Mouse (Mus musculus): Measurements from ENCODE around the gene Ethe1. TPM values are rescaled to one million over a fixed set of nuclear protein-coding genes. Genes with fewer than 3 reads are reported as not detected.

Ethe1 gene
- polyA plus RNA-seq, 1 experiment from 2014 or later = 18.5 TPM

- Histone ChIP-seq H3K9ac (replicated peaks; ENCODE audit: low read length) (no peak overlapping the region), H3K4me2 (ENCODE audit: low read length) (no peak overlapping the region), H3K27me3 (ENCODE audit: control insufficient read depth, insufficient read depth, low read length) (peaks cover 18% of the 10 kb centered on the region; the same call in 1 of the 2 replicates), H3K4me3 (replicated peaks; ENCODE audit: low read depth, low read length) (no peak overlapping the region), H3K36me3 (ENCODE audit: control insufficient read depth, insufficient read depth, low read length) (no peaks in the 10 kb centered on the region), H3K9me3 (ENCODE audit: control insufficient read depth, low read length) (no peaks in the 10 kb centered on the region), H3K4me1 (ENCODE audit: control insufficient read depth, insufficient read depth, low read length) (peaks cover 5% of the 10 kb centered on the region; the same call in 1 of the 2 replicates), H3K27ac (replicated peaks; ENCODE audit: low read depth, low read length) (no peak overlapping the region)
- no peak for ATAC-seq (ENCODE audit: low FRiP score, low TSS enrichment)
- no peak for DNase-seq
- WGBS = 89% methylated on average over 13 of the region's 13 CpGs
These were observed 993 bp downstream of the Ethe1 start for GRCm38 (mm10) chr7:24588336-24588735.

- no peak for ATAC-seq (ENCODE audit: low FRiP score, low TSS enrichment)
- Histone ChIP-seq H3K4me1 (ENCODE audit: control insufficient read depth, insufficient read depth, low read length) (peaks cover 8% of the 10 kb centered on the region; the same call in 1 of the 2 replicates), H3K9me3 (ENCODE audit: control insufficient read depth, low read length) (no peaks in the 10 kb centered on the region), H3K4me3 (replicated peaks; ENCODE audit: low read depth, low read length) (no peak overlapping the region), H3K4me2 (ENCODE audit: low read length) (no peak overlapping the region), H3K36me3 (ENCODE audit: control insufficient read depth, insufficient read depth, low read length) (no peaks in the 10 kb centered on the region), H3K27ac (replicated peaks; ENCODE audit: low read depth, low read length) (no peak overlapping the region), H3K9ac (replicated peaks; ENCODE audit: low read length) (no peak overlapping the region), H3K27me3 (ENCODE audit: control insufficient read depth, insufficient read depth, low read length) (peaks cover 7% of the 10 kb centered on the region; the same call in 1 of the 2 replicates)
- no peak for DNase-seq
- WGBS = 79% methylated on average over 5 of the region's 5 CpGs
These were observed 4.4 kb downstream of the Ethe1 start for GRCm38 (mm10) chr7:24591735-24592134.

DNA sequence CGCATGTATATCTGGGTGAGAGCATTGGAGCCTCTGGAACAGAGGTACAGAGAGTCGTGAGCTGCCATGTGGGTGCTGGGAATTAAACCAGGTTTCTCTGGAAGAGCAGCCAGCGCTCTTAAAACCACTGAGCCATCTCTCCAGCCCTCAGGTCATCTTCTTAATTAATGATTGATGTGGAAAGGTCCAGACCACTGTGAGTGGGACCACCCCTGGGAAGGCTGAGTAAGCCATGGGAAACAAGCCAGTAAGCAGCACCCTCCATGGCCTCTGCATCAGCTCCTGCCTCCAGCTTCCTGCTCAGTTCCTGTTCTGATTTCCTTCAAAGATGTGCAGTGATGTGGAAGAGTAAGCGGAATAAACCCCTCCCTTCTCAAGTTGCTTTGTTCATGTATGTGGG is 4.8 kb downstream of the Ethe1 start:
- Histone ChIP-seq H3K9ac (replicated peaks; ENCODE audit: low read length) (no peak overlapping the region), H3K4me1 (ENCODE audit: control insufficient read depth, insufficient read depth, low read length) (peaks cover 8% of the 10 kb centered on the region; the same call in 1 of the 2 replicates), H3K27me3 (ENCODE audit: control insufficient read depth, insufficient read depth, low read length) (peaks cover 5% of the 10 kb centered on the region; the same call in 1 of the 2 replicates), H3K4me2 (ENCODE audit: low read length) (no peak overlapping the region), H3K36me3 (ENCODE audit: control insufficient read depth, insufficient read depth, low read length) (no peaks in the 10 kb centered on the region), H3K9me3 (ENCODE audit: control insufficient read depth, low read length) (no peaks in the 10 kb centered on the region), H3K27ac (replicated peaks; ENCODE audit: low read depth, low read length) (no peak overlapping the region), H3K4me3 (replicated peaks; ENCODE audit: low read depth, low read length) (no peak overlapping the region)
- ATAC-seq (ENCODE audit: low FRiP score, low TSS enrichment) = no peak
- 68% methylated on average over 4 of the region's 4 CpGs for WGBS
- DNase-seq = no peak

- 76% methylated on average over 6 of the region's 6 CpGs for WGBS
- DNase-seq = peak; percentile 54
- Histone ChIP-seq H3K4me1 (ENCODE audit: control insufficient read depth, insufficient read depth, low read length) (peaks cover 8% of the 10 kb centered on the region; the same call in 1 of the 2 replicates), H3K4me3 (replicated peaks; ENCODE audit: low read depth, low read length) (no peak overlapping the region), H3K27ac (replicated peaks; ENCODE audit: low read depth, low read length) (no peak overlapping the region), H3K4me2 (ENCODE audit: low read length) (no peak overlapping the region; the same call in 1 of the 2 replicates), H3K36me3 (ENCODE audit: control insufficient read depth, insufficient read depth, low read length) (no peaks in the 10 kb centered on the region), H3K9me3 (ENCODE audit: control insufficient read depth, low read length) (no peaks in the 10 kb centered on the region), H3K27me3 (ENCODE audit: control insufficient read depth, insufficient read depth, low read length) (peaks cover 5% of the 10 kb centered on the region; the same call in 1 of the 2 replicates), H3K9ac (replicated peaks; ENCODE audit: low read length) (no peak overlapping the region)
- ATAC-seq (ENCODE audit: low FRiP score, low TSS enrichment) = no peak
These were observed 5.4 kb downstream of the Ethe1 start for GRCm38 (mm10) chr7:24592781-24593180.

GRCm38 (mm10) chr7:24593621-24594308 is 6.4 kb downstream of the Ethe1 start:
- DNase-seq (peak; percentile 83), ATAC-seq (ENCODE audit: low FRiP score, low TSS enrichment) (peak; percentile 84)
- Histone ChIP-seq H3K4me2 (ENCODE audit: low read length) (peak overlapping the region; percentile 74), H3K4me3 (replicated peaks; ENCODE audit: low read depth, low read length) (peak overlapping the region; percentile 61), H3K9me3 (ENCODE audit: control insufficient read depth, low read length) (no peaks in the 10 kb centered on the region), H3K27ac (replicated peaks; ENCODE audit: low read depth, low read length) (no peak overlapping the region), H3K4me1 (ENCODE audit: control insufficient read depth, insufficient read depth, low read length) (peaks cover 8% of the 10 kb centered on the region; the same call in 1 of the 2 replicates), H3K36me3 (ENCODE audit: control insufficient read depth, insufficient read depth, low read length) (no peaks in the 10 kb centered on the region), H3K9ac (replicated peaks; ENCODE audit: low read length) (peak overlapping the region; percentile 68), H3K27me3 (ENCODE audit: control insufficient read depth, insufficient read depth, low read length) (peaks cover 5% of the 10 kb centered on the region; the same call in 1 of the 2 replicates)
- WGBS = 2% methylated on average over 38 of the region's 39 CpGs

DNA sequence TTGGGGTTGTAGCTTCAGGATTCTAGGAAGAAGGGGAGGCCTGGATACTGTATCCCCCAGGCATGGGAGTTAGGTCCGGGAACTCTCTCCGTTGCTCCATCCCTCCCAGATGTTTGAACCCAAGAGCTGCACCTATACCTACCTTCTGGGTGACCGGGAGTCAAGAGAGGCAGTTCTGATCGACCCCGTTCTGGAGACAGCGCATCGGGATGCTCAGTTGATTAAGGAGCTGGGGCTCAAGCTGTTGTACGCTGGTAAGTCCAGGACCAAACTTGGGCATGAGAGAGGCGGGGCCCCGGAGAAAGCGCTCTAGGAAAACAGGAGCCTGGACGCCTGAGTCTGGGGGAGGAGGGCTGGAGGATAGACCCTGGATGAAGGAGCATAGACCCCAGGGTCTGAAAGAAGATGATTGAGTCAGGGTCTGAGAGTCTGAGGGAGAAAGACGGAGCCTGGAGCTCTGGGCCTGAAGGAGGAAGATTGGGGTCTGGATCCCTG is 7.0 kb downstream of the Ethe1 start:
- peaks cover 8% of the 10 kb centered on the region; the same call in 1 of the 2 replicates for H3K4me1 ChIP-seq (ENCODE audit: control insufficient read depth, insufficient read depth, low read length)
- peak overlapping the region; percentile 74 for H3K4me2 ChIP-seq (ENCODE audit: low read length)
- H3K9me3 ChIP-seq (ENCODE audit: control insufficient read depth, low read length) = no peaks in the 10 kb centered on the region
- no peaks in the 10 kb centered on the region for H3K36me3 ChIP-seq (ENCODE audit: control insufficient read depth, insufficient read depth, low read length)
- peak overlapping the region; percentile 61 for H3K4me3 ChIP-seq (replicated peaks; ENCODE audit: low read depth, low read length)
- peak overlapping the region; percentile 68; the same call in 1 of the 2 replicates for H3K9ac ChIP-seq (replicated peaks; ENCODE audit: low read length)
- no peak overlapping the region for H3K27ac ChIP-seq (replicated peaks; ENCODE audit: low read depth, low read length)
- ATAC-seq (ENCODE audit: low FRiP score, low TSS enrichment) (no peak), DNase-seq (no peak)
- 3% methylated on average over 13 of the region's 13 CpGs for WGBS
- H3K27me3 ChIP-seq (ENCODE audit: control insufficient read depth, insufficient read depth, low read length) = peaks cover 5% of the 10 kb centered on the region; the same call in 1 of the 2 replicates

DNA sequence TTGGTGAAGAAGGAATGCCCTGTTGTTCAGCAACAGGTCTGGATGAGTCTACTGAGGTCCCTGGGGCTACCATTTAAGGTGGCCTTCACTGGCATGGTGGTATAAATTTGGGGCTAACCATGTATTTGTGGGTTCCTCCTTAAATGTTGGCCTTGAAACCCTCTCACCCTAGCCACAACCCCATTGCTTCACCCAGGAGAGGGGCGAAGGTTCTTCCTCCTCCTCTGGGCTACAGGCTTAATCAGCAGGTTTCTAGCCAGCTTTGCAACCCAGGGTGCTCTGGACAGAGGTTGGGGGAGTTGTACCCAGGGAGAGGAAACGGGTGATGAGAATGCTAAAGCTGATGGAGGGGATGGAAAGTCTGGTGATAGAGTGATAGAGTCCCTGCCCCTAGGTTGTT is 8.1 kb downstream of the Ethe1 start:
- ATAC-seq (ENCODE audit: low FRiP score, low TSS enrichment) = no peak
- H3K27me3 ChIP-seq (ENCODE audit: control insufficient read depth, insufficient read depth, low read length) = peaks cover 5% of the 10 kb centered on the region; the same call in 1 of the 2 replicates
- H3K4me2 ChIP-seq (ENCODE audit: low read length) = no peak overlapping the region
- H3K9me3 ChIP-seq (ENCODE audit: control insufficient read depth, low read length) = no peaks in the 10 kb centered on the region
- H3K4me1 ChIP-seq (ENCODE audit: control insufficient read depth, insufficient read depth, low read length) = peaks cover 8% of the 10 kb centered on the region; the same call in 1 of the 2 replicates
- no peaks in the 10 kb centered on the region for H3K36me3 ChIP-seq (ENCODE audit: control insufficient read depth, insufficient read depth, low read length)
- no peak overlapping the region for H3K9ac ChIP-seq (replicated peaks; ENCODE audit: low read length)
- no peak for DNase-seq
- H3K27ac ChIP-seq (replicated peaks; ENCODE audit: low read depth, low read length) = no peak overlapping the region
- 88% methylated on average over 2 of the region's 2 CpGs for WGBS
- no peak overlapping the region for H3K4me3 ChIP-seq (replicated peaks; ENCODE audit: low read depth, low read length)

- H3K27me3 ChIP-seq (ENCODE audit: control insufficient read depth, insufficient read depth, low read length) = peaks cover 5% of the 10 kb centered on the region; the same call in 1 of the 2 replicates
- ATAC-seq (ENCODE audit: low FRiP score, low TSS enrichment) (no peak), DNase-seq (no peak)
- H3K9me3 ChIP-seq (ENCODE audit: control insufficient read depth, low read length) = no peaks in the 10 kb centered on the region
- peaks cover 13% of the 10 kb centered on the region; the same call in 1 of the 2 replicates for H3K4me1 ChIP-seq (ENCODE audit: control insufficient read depth, insufficient read depth, low read length)
- H3K36me3 ChIP-seq (ENCODE audit: control insufficient read depth, insufficient read depth, low read length) = no peaks in the 10 kb centered on the region
- H3K27ac ChIP-seq (replicated peaks; ENCODE audit: low read depth, low read length) = no peak overlapping the region
- no peak overlapping the region for H3K4me2 ChIP-seq (ENCODE audit: low read length)
- no peak overlapping the region for H3K9ac ChIP-seq (replicated peaks; ENCODE audit: low read length)
- no peak overlapping the region for H3K4me3 ChIP-seq (replicated peaks; ENCODE audit: low read depth, low read length)
- 72% methylated on average over 4 of the region's 4 CpGs for WGBS
These were observed 10.8 kb downstream of the Ethe1 start for GRCm38 (mm10) chr7:24598121-24598520.

Data from midbrain, embryonic 14.5 days (tissue).